Mouse (Mus musculus): ENCODE results near the gene Nectin1. TPM values are rescaled to one million over a fixed set of nuclear protein-coding genes. Genes with fewer than 3 reads are reported as not detected.

Nectin1 gene
- total RNA-seq, 2 experiments from 2014 or later: 16.0 to 16.4 TPM

DNA sequence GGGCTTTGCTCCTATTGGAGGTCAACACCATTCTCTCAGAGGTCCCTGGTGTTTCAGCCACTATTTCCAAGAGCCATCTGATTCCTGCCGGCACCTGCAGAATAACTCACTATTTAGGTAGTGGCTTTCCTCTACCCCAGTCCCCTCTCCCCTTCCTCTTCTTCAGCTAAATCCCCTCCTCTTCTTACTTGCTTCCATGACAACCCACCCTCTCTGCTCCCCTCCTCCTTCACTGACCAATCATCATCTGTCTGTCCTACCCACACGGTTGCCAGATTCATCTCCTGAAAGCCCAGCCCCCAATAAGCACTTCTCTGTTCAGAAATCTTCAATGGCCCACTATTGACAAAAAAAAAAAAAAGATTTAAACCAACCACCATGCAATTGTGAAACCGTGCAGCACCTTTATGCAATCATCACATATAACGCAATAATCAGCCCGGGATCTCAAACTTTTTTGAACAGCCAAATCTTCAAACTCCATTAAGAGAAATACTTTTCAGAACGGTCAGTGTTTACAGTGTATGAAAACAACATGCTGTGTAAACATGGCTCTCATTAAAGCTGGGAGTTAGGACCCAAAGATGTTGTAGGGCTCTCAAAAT is 5.2 kb upstream of the Nectin1 start:
- DNase-seq (ENCODE audit: low spot score in 2 of 2): no peak

DNA sequence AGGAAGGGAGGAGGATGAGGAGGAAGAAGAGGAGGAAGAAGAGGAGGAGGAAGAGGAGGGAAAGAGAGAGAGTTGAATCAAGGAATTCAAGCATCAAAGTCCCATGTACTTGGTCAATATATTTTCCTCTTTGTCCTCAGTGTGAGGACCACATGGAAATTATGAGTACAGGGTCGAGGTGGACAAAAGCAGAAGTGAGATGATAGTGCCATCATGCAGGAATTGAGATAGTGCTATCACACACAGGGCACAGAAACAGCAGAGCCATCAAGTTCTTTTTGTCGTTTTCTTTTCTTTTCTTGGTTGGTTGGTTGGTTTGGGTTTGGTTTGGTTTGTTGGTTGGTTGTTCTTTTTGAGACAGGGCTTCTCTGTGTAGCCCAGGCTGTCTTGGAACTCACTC is 2.5 kb upstream of the Nectin1 start:
- DNase-seq (ENCODE audit: low spot score in 2 of 2): no peak

DNA sequence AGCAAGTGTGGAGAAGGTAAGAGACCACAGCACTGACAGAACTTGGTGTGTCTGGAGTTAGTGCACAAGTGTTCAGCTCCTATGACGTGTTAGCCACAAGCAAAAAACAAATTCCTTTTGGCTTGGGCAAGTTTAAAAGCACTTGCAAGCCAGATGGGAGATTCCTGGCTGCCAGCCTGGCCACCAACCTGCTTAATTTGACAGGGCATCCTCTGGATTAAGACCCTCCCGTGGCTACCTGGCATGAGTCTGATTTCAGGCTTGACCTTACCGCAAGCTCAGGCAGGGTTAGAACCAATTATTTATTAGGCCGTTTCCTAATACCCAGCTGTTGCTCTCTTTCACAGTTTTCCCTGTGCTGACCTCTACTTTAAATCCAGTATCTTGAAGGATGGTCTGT is 1.7 kb upstream of the Nectin1 start:
- DNase-seq (ENCODE audit: low spot score in 2 of 2): no peak

DNA sequence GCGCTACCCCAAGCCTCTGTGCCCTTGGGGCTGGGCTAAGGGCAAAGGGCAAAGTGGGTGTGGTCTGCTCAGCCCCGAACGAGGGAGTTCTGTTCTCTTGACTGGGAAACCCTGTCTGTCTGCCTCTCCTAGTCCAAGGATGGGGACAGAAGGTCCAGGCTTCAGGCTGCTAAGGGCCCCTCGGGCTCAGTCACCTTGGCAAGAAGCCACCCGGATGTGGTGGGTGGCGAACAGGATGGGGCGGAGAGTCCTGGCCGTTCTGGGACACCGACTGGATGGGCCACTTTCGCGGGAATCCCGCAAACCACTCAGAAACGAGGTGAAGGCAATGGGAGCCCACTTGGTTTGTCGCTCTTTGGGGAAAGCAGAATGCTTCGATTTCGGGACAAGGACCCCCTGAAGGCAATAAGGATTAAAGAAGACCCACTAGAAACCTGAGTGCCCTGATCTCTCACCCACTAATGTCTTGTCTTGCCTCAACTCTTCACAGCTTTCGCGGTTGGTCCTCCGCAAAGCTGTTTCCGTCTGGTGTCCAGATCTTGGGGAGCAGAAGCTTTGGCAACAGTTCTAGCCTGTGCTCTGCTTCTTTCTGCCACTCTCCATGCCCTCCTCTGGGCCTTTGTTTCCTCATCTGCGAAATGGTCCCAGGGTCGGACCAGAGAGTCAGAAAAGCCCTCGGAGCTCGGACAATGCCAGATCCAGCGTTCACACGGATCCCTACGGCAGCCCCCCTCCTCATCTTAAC is 710 bp upstream of the Nectin1 start:
- peak; percentile 76 to 81 for DNase-seq (ENCODE audit: low spot score in 2 of 2)

DNA sequence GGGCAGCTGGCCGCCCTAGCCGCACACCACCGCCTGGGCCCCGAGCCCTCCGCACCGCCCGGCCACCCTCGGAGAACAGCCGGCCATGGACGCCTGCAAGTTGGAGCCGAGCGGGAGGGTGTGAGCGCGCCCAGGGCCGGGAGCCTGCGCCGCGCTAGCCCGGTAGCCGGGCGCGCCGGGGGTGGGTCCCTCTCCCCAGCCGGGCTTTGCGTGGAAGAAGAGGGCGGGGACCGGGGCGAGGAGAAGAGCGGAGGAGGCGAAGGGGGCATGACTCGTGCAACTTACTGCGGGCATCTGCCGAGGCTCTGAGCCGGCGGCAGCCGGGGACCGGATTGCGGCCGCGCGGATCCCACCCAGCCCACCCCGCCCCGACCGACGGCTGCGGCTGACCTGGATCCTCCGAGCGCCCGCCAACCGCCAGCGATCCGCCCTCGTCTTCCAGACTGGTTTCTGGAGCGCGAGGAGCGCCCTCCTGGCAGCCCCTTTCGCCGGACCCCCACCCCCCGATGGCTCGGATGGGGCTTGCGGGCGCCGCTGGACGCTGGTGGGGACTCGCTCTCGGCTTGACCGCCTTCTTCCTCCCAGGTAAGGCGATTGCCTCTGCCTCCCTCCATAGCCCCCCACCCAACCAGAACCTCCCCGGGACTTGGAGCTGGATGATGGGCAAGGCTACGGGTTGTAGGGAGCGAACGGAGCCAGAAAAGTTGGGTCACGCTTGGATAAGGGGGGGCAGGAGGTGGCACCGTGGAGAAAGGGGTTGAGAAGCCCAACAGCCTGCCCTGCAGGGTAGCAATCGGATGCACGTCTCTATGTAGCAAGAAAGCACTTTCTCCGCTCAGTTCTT is 576 bp downstream of the Nectin1 start:
- peak in 1 of 2 experiments; percentile 34 for DNase-seq (ENCODE audit: low spot score in 2 of 2)

DNA sequence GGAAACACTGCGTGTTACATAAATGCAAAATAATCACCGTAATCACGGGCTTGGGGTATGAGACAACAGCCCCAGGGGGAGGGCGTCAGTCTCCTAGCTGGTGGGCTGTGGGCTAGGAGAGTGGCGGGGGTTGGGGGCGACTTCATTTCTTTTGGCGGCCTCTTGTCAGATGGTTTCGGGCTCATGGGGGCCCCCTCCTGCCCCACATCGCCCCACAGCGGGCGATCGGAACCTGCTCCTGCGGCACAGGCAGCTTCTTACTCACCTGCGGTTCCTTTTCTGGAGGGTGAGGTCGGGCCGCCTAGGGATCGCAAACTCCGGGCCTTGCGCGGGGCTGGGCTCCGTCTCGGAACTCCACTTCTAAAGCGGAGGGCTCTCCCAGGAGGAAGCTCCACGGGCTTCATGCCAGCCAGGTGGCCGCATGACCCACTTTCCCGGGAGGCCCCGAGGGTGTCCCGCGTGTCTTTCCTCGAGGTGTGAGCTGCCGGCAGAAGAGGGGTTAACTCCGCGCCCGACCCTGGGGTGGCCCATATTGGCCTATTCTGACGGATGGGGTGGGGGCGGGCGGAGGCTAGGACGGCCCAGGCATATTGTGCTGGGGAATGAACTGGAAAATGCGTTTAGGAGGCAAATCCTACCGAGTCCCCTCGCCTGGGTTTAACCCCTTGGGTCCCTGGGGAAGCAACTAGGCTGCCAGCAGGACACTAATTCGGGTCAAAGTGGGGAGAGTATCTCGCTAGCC is 1.4 kb downstream of the Nectin1 start:
- no peak for DNase-seq (ENCODE audit: low spot score in 2 of 2)

DNA sequence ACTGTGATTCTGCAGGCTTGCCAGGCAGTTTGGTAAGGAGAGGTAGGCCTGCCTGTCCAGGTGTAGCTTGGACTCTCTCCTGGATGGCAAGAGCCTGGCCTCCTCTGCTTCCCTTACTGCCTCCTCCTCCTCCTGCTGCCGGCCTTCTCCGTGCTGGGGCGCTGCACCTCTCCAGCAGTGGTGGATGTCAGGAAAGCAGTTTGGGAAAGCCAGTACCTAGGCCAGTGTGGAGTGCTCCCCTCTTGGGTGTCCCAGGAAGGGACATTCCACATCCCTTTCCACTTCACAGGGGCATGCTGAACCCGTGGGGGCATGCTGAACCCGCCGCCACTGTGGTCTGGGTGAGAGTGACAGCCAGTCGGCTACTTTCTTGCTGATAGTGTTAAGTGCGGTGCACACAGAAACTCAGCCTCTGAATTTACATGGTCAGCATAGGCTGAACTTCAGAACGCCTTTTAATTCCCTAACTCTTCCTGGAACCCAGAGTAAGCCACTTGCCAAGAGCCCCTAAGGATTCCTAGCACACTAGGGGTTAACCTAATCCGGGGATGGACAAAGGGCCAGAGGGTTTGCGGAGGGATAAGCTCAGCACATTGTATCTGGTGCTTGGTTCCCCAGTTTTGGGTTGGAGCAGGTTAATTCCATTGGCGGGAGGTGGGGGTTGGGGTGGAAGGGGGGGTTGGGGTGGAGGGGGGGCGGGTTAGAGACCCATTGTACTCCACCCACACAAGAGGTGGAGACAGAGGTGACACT is 2.3 kb downstream of the Nectin1 start:
- DNase-seq (ENCODE audit: low spot score in 2 of 2): no peak

DNA sequence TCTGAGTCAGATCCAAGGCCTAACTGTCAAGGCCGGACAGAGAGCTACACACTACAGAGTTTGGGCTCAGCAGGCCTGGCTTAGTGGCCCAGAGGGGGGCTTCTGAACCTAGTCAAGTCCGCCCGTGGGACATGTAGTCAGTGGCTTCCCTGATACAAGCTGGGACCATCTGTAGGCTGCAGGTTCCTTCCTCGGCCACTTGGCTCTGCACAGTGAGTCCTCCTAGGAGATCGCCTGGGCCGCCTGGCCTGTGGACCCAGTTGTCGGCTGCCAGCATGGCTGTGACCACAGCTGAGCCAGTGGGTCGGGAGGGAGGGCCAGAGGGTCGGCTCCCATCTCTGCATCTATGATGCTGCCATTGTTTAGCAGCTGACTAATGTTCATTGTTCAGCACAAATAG is 3.9 kb downstream of the Nectin1 start:
- no peak for DNase-seq (ENCODE audit: low spot score in 2 of 2)

DNA sequence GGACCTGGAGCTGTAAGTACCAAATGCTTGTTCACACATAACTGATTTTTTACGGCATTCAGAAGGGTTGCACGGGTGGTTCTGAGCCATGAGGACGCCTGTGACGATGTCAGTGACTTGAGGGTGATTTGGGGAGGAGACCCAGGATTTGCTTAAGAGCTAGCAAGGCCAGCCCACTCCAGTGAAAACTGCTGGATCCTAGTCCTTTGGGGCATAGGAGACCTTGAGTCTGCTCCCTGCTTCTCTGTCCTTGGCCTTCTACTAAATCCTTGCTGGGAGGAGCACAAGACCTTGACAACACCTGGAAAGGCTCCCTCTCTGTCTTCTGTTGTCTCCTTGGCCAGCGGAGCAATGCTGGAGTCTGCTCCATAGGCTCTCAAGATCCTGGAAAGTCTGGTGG is 4.7 kb downstream of the Nectin1 start:
- DNase-seq (ENCODE audit: low spot score in 2 of 2): no peak

DNA sequence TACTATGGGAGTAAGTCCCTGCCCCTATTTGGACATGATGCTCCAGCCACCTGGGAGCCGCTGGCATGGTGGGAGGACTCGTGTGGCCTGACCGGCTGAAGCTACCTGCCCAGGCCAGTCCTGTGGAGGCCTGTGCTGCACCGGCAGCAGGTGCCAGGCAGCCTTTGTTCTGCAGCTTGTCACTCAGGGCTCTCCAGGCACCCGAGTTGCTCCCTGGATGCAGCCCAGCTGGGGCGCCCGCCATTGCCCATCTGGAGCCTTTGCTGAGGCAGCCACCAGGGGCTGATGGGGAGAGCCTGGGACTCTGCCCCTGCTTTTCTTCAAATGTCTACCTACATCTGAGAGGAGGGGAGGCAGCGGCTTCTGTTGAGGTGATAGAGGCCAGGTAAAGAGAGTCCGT is 6.3 kb downstream of the Nectin1 start:
- DNase-seq (ENCODE audit: low spot score in 2 of 2): no peak

DNA sequence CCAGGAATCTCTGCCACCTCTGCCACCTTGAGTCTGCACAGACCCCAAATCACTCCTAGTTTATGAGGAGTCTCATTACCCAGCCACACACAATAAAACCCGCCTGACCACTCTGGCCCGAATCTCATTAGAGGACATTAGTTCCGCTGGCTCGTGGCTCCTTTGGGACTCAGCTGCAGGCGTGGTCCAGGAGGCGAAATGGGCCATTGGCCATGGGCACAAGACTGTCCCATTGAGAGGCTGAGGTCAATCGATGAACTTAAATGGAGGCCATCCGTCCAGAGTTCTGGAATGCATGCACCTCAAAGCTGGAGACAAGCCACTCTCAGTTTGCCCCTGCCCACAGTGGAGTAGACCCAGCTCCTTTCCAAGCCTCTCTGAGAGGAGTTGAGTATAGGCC is 7.3 kb downstream of the Nectin1 start:
- no peak for DNase-seq (ENCODE audit: low spot score in 2 of 2)

DNA sequence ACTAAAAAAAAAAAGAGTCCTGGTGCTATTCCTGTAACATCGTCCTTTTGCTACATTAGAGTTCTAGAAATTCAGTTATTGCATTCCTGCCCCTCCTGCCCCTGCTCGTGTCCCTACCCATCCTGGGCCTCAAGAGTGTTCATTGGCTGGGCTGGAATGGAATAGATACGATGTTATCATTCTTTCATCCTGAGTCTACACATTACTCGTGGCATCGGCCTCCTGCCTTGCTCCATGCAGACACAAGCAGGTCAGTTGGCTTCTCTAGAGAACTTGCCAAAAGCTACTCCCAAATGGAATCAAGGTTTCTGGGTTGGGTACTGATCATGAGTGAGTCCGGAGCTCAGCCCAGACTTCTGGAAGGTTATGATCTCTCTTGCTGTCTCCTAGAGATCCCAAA is 9.7 kb downstream of the Nectin1 start:
- DNase-seq (ENCODE audit: low spot score in 2 of 2): no peak

DNA sequence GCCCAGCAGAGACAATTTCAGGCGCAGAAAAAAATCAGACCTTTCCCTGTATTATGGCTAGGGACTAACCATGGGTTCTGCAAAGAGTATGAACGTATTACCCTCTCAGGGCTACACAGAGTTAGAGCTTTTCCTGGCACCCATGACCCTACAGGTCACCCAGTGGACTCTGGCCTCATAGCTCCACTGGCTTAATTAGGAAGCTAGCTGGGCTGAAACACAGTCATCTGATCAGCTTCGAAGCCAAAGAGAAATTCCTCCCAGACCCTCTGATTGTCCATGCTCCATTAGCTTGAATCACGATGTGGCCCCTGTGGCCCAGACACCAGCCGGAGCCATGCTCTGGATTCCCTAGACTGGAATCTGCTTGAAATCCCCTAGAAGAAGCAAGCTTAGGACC is 10.3 kb downstream of the Nectin1 start:
- DNase-seq (ENCODE audit: low spot score in 2 of 2): no peak

DNA sequence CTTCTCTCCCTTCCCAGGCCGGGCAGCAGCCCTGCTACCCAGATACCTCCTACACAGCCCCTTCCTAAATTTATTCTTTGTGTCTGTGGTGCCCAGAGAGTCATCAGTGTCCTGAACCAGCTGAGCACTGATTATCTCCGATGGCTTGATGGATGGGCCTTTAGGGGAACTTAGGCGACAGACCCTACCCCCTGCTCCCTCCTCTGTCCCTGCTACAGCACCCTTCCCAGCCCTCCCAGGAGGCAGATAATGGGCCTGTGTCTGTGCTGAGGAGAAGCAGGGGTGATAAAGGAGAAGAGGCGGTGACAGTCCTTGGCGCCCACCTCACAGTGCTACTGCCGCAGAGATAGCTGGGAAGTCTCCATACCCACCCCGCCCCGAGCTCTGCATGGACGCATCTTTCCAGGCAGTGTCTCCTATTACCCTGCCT is 11.0 kb downstream of the Nectin1 start:
- DNase-seq (ENCODE audit: low spot score in 2 of 2): no peak

DNA sequence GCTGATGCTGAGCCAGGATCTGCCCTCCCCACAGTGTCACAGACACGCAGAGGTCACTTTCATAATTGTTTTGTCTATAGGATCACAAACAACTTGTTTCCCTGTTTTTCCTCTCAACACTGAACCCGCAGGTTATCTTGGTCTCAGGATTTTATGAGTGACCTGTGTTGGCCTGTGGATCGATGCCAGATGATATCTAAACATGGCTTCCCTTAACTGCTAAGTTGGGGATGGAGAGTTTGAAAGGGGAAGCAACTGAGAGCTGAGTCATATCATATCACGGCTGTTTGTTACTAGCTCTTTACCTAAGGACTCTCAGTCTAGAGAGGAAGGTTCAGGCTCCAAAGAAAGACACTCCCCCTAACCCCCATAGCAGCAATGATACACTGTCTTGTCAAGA is 11.7 kb downstream of the Nectin1 start:
- DNase-seq (ENCODE audit: low spot score in 2 of 2): no peak

DNA sequence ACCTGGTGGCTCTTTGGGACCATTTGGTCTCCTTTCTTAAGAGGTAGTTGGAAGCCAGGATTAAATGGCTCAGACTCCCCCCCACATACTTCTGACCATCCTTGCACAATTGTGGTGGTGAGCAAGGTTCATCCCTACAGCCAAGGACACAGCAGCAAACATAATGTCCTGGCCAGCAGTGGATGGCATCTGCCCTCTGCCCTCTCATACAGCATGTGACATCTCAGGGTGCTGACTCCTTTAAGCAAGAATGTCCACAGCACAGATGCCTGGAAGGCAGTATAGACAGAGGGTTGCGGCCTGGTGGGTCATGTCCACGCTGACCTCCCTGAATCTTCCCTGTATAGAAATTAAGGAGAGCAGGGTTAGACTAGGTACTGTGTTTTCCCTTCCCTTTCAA is 12.1 kb downstream of the Nectin1 start:
- no peak for DNase-seq (ENCODE audit: low spot score in 2 of 2)

DNA sequence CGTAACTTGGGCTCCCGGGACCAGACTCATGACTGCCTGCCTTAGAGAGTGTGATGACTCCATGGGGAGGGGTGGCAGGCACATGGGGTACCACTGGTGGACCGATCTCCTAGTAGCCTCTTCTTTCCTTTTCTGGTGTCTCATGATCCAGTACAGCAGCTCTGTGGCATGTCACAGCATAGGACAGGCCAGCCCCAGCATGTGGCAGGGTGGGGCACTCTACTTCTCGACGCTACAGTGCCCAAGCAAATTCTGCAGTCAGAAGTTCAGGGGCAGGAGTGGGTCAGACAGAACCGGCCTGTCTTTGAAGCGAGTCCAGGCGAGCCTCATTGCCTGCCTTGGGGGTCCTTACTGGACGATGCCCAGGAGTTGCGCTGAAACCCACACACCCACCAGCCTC is 13.4 kb downstream of the Nectin1 start:
- DNase-seq (ENCODE audit: low spot score in 2 of 2): no peak

DNA sequence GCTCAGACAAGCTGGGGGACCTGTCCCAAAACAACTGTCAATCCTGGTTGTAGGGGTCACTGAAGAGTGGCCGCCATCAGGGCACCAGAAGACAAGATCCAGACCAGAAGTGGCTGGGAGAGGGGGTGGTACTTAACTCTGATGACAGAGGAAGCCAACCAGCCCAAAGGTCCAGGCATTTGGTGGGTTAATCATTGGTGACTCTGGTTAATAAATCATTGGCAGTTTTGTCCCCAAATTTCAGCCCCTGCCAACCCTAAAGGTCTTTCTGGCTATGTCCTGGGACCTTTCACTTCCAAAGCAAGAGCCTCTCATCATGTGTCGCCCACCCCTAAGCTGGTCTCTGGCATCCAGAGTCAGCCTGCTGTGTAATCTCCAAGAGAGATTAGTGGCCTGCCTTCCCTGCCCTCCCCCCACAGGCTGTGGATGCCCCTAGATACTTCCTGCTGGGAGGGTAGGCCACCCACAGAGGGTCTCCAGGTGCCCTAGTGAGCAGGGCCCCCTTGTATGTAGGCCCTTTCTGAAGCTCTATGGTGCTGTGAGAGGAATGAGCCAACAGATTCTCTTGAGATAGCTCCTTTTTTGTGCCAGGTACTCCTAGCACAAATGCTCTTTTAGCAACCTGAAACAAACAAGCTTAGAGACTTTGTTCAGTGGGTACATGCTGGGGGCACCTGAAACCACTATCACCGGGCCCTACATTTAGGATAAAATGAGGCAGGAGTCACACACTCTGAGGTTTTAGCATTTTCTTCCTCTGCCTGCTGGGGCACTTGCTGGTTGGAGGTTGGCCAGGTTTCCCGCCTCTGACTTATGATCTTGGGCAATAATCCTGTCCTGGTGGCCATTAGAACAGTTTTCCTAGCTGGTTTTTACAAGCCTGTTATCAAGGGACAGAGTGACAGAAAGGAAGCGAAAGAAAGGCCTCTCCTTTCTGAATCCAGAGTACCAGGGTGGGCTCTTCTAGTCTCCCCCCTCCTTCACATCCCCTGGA is 14.5 kb downstream of the Nectin1 start:
- DNase-seq (ENCODE audit: low spot score in 2 of 2): no peak

DNA sequence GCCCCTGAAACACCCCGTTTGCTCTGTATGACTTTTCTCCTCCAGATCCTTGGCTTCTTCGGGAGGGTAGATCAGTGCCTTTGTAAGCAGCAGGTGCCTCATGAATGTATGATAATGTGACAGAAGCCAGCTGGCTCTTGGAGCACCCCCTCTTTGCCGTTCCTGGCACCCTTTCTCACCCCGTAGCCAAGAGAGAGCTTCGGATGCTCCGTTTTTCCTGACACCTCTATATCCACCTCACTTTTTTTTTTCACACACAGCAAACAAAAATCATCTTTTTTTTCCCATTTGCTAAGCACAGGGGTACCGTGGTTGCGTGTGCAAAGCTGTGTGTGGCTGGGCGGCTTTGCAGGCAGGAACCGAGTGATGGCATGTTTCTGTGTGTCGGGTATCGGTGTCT is 16.3 kb downstream of the Nectin1 start:
- no peak for DNase-seq (ENCODE audit: low spot score in 2 of 2)
